In genomic region chr6:112362349-112362958, GRCm38 (mm10) we compare ENCODE assay signal across 8 mouse cellular contexts. TPM values are rescaled to one million over a fixed set of nuclear protein-coding genes. Genes with fewer than 3 reads are reported as not detected.
DNase-seq lines count a peak whose midpoint lies in the region; TF ChIP-seq lines count a peak whose summit lies in the region.

No protein-coding gene starts in this region.

- no peak overlapping the region for H3K9ac ChIP-seq in CH12.LX (ENCODE audit: insufficient read depth, low read depth)

- intact Hi-C loops in heart, postnatal 36 days (cut with DNase I) = loop anchor here (1.0 to 10.0 kb wide), 3 partner anchors 85 to 642 kb away; no protein-coding TSS in a partner anchor

- WGBS in embryonic facial prominence, embryonic 10.5 days = 43% methylated on average over 6 of the region's 6 CpGs
- WGBS in lung, adult 2 months = 28% methylated on average over 6 of the region's 6 CpGs

- no peaks in the 10 kb centered on the region for H3K36me3 ChIP-seq in CH12.LX (replicated peaks in 1 of 2; ENCODE audit: control insufficient read depth in 1 of 2, insufficient read depth in 1 of 2, low read length in 1 of 2)
- H3K36me3 ChIP-seq in embryonic facial prominence, embryonic 10.5 days (replicated peaks) = no peaks in the 10 kb centered on the region

- in situ Hi-C loops in CH12.LX (cut with MboI; ENCODE audit: low pct_ligation_motif_present, low pct_unique_long_range_greater_than_20kb, low sequenced_read_pairs) = loop anchor here (5.0 kb wide), 1 partner anchor 150 kb away; no protein-coding TSS in a partner anchor

- TF ChIP-seq POLR2A in CH12.LX (IDR thresholded peaks at IDR 0.05; ENCODE audit: low read depth, low read length) = no peak
- no peak for TF ChIP-seq POLR2A in lung, adult 2 months (IDR thresholded peaks at IDR 0.05; ENCODE audit: borderline replicate concordance, extremely low read depth, low read depth, low read length)

- TF ChIP-seq EP300 in CH12.LX (IDR thresholded peaks at IDR 0.05; ENCODE audit: low read length) = no peak

- H3K27ac ChIP-seq in CH12.LX (ENCODE audit: insufficient read depth, low read depth) = no peak overlapping the region
- no peak overlapping the region for H3K27ac ChIP-seq in embryonic facial prominence, embryonic 10.5 days (replicated peaks)

- H3K4me2 ChIP-seq in CH12.LX (ENCODE audit: insufficient read depth, low read depth, poor library complexity, severe bottlenecking) = no peak overlapping the region

- H3K4me3 ChIP-seq in CH12.LX (replicated peaks in 1 of 3; ENCODE audit: low read depth in 2 of 3, low read length in 2 of 3, poor library complexity in 1 of 3) = no peak overlapping the region
- no peak overlapping the region for H3K4me3 ChIP-seq in embryonic facial prominence, embryonic 10.5 days
- H3K4me3 ChIP-seq in lung, adult 2 months (replicated peaks; ENCODE audit: extremely low read depth, low read depth, low read length) = no peak overlapping the region

- dilution Hi-C loops in CH12.LX (cut with MboI; ENCODE audit: extremely low pct_ligation_motif_present, extremely low pct_unique_long_range_greater_than_20kb, low sequenced_read_pairs) = no loop called here

- peak in 1 of 2 experiments; percentile 68; a peak in 3 of 4 replicates for TF ChIP-seq CTCF in CH12.LX (conservative IDR thresholded peaks at IDR 0.05 in 1 of 2, IDR thresholded peaks at IDR 0.05 in 1 of 2; ENCODE audit: low read depth in 2 of 2, low read length in 2 of 2)
- peak; percentile 95 for TF ChIP-seq CTCF in lung, adult 2 months (IDR thresholded peaks at IDR 0.05; ENCODE audit: insufficient read depth, low read length)

- H3K79me2 ChIP-seq in CH12.LX (replicated peaks; ENCODE audit: control insufficient read depth, extremely low read depth, insufficient read depth, poor library complexity, severe bottlenecking) = no peaks in the 10 kb centered on the region

- H3K27me3 ChIP-seq in CH12.LX (replicated peaks) = peaks cover 13% of the 10 kb centered on the region
- H3K27me3 ChIP-seq in embryonic facial prominence, embryonic 10.5 days (replicated peaks; ENCODE audit: low read depth, poor library complexity, severe bottlenecking) = no peaks in the 10 kb centered on the region

- TF ChIP-seq RAD21 in CH12.LX (IDR thresholded peaks at IDR 0.05; ENCODE audit: low read depth, low read length) = peak; percentile 69

- H3K9me3 ChIP-seq in CH12.LX (replicated peaks; ENCODE audit: low read length) = no peaks in the 10 kb centered on the region
- H3K9me3 ChIP-seq in embryonic facial prominence, embryonic 10.5 days = no peaks in the 10 kb centered on the region

- peaks cover 0 to 3% of the 10 kb centered on the region in 2 experiments; a peak in 1 of 4 replicates for H3K4me1 ChIP-seq in CH12.LX (ENCODE audit: control insufficient read depth in 1 of 2, insufficient read depth in 2 of 2)
- H3K4me1 ChIP-seq in embryonic facial prominence, embryonic 10.5 days = no peaks in the 10 kb centered on the region
- 0 out of 2 replicates have a peak, but pooled peaks cover 2% of the 10 kb centered on the region for H3K4me1 ChIP-seq in lung, adult 2 months (ENCODE audit: control insufficient read depth, insufficient read depth, low read length)

- peak; percentile 41 for DNase-seq in CH12.LX (ENCODE audit: extremely low read depth)
- peak; percentile 86 for DNase-seq in adrenal gland, postnatal 10 days
- peak; percentile 71 for DNase-seq in embryonic facial prominence, embryonic 10.5 days (ENCODE audit: low spot score)
- DNase-seq in heart, postnatal 36 days = peak; percentile 77 to 81
- DNase-seq in kidney, postnatal 4 days = peak; percentile 86 to 87
- DNase-seq in lung, adult 2 months = peak; percentile 61
- DNase-seq in ovary, postnatal 14 days (ENCODE audit: low spot score) = peak; percentile 68
- peak; percentile 51 to 72 for DNase-seq in urinary bladder, postnatal 4 days (ENCODE audit: low spot score in 2 of 2)

TF ChIP-seq in CH12.LX, 34 proteins besides CTCF, POLR2A, EP300 and RAD21:
- no peak for TF ChIP-seq IRF4 (IDR thresholded peaks at IDR 0.05; ENCODE audit: low read depth, low read length)
- 0 out of 2 replicates have a peak, but pooled peaks have one; percentile 1 for TF ChIP-seq ZC3H11A (IDR thresholded peaks at IDR 0.05; ENCODE audit: low read depth, low read length)
- peak; percentile 49 for TF ChIP-seq SMC3 (IDR thresholded peaks at IDR 0.05; ENCODE audit: low read depth, low read length)
- no peak for TF ChIP-seq MAFK (IDR thresholded peaks at IDR 0.05; ENCODE audit: insufficient replicate concordance, low read length)
- TF ChIP-seq BHLHE40 (IDR thresholded peaks at IDR 0.05; ENCODE audit: low read depth, low read length) = peak; percentile 32

RNA-seq across cellular contexts. Expression of gene Ssu2, which starts 25.4 kb away (rescaled TPM):
- total RNA-seq in CH12.LX (2012; rRNA removed) (not detected in 2 replicates), CH12.LX (2014; rRNA removed) (not detected in 2 replicates)
- polyA plus RNA-seq in CH12.LX (2012; ENCODE audit: insufficient read length, low read depth) = not detected in 2 replicates
- 1 to 10 TPM; 2.3 to 3.0 TPM for total RNA-seq in adrenal gland, postnatal 10 days (2021)
- polyA plus RNA-seq in embryonic facial prominence, embryonic 10.5 days (2016; fragmentation: Nextera tagmentation; extraction: Ambion mirVana) = 0.93 and 1.2 TPM in 2 replicates
- 1 to 10 TPM; 2.5 to 2.7 TPM for total RNA-seq in heart, postnatal 36 days (2021)
- 1.2 and 1.3 TPM in 2 replicates for polyA plus RNA-seq in lung, adult 2 months (2012; rRNA removed)
